Mouse (Mus musculus) small intestine, adult 2 months (tissue): ENCODE results near the gene 1700025C18Rik.

Source experiments
- CTCF ChIP-seq: fragments of 200-500 bp; IDR thresholded peaks from 2 replicates; pipeline ENCODE4 v1.5.1; 2012; ENCODE audit warnings: low read depth, mild to moderate bottlenecking, control low read depth, inconsistent platforms, low read length, moderate library complexity, mixed read lengths; ENCODE audit not compliant: insufficient replicate concordance, insufficient read length; ENCODE audit errors: extremely low read depth
- POLR2A ChIP-seq: fragments of 200-500 bp; IDR thresholded peaks from 2 replicates; pipeline ENCODE4 v1.6.1; 2012; ENCODE audit warnings: low read depth, mild to moderate bottlenecking, control low read depth, inconsistent platforms, low read length, moderate library complexity

DNA sequence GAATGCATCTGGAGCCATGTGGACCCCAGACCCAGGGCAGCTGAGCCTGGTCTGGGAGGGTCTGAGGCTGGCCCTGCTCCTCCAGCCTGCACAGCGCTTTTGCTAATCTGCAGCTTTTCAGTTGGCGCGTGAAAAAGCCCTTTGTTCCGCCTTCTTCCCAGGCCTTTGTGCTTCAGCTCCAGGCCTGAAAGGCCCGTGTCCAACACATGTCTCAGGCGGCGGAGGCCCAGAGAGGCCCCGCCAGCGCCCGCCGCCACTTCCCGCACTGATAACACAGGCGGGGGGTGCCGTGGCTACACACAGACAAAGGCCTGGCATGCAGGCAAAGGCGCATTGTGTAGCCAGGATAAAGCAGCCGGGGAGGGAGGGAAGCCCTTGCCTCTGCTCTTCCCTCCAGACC lies 45.5 kb upstream of the 1700025C18Rik start:
- TF ChIP-seq CTCF = no peak
- no peak for TF ChIP-seq POLR2A
